Mouse (Mus musculus) kidney, adult 8-10 months (tissue): ENCODE data around the gene Il17rc.

Experiments used
- DNase-seq, 2 experiments: peaks; one replicate each; pipeline ENCODE4 v3.0.0; 2022

Gene Il17rc

GRCm38 (mm10) chr6:113457952-113458534 lies 13.2 kb upstream of the Il17rc start, which contains the start of gene Il17re:
Gene Il17re (plus strand): TSS chr6:113458484.
- no peak for DNase-seq

- DNase-seq: peak; percentile 44 to 63
These were observed 12.6 kb upstream of the Il17rc start for GRCm38 (mm10) chr6:113458635-113459034.

GRCm38 (mm10) chr6:113464040-113464439 lies 7.2 kb upstream of the Il17rc start:
- DNase-seq: no peak

- DNase-seq: no peak
These were observed 5.6 kb upstream of the Il17rc start for GRCm38 (mm10) chr6:113465602-113466001.

GRCm38 (mm10) chr6:113468512-113468911 lies 2.7 kb upstream of the Il17rc start:
- DNase-seq: no peak

- peak; percentile 74 to 83 for DNase-seq
These were observed 2.2 kb upstream of the Il17rc start for GRCm38 (mm10) chr6:113469021-113469420.

GRCm38 (mm10) chr6:113469432-113469831 lies 1.8 kb upstream of the Il17rc start:
- peak; percentile 67 to 80 for DNase-seq

- no peak for DNase-seq
These were observed 834 bp downstream of the Il17rc start for GRCm38 (mm10) chr6:113472061-113472460.

GRCm38 (mm10) chr6:113473246-113473645 lies 2.0 kb downstream of the Il17rc start:
- no peak for DNase-seq

- no peak for DNase-seq
These were observed 2.5 kb downstream of the Il17rc start for GRCm38 (mm10) chr6:113473715-113474114.

GRCm38 (mm10) chr6:113477353-113477752 lies 6.1 kb downstream of the Il17rc start:
- no peak for DNase-seq

- DNase-seq: no peak
These were observed 7.7 kb downstream of the Il17rc start for GRCm38 (mm10) chr6:113478906-113479305.

GRCm38 (mm10) chr6:113480555-113481373 lies 9.5 kb downstream of the Il17rc start:
- DNase-seq: peak; percentile 58 to 66

- peak in 1 of 2 experiments; percentile 37 for DNase-seq
These were observed 11.4 kb downstream of the Il17rc start for GRCm38 (mm10) chr6:113482477-113483099.

GRCm38 (mm10) chr6:113483100-113483615 lies 11.9 kb downstream of the Il17rc start, which contains the start of gene Creld1:
Gene Creld1 (plus strand): TSS chr6:113483297.
- peak; percentile 97 to 98 for DNase-seq

- DNase-seq: no peak
These were observed 12.5 kb downstream of the Il17rc start for GRCm38 (mm10) chr6:113483729-113484128.

GRCm38 (mm10) chr6:113487125-113487576 lies 15.9 kb downstream of the Il17rc start:
- peak; percentile 36 to 63 for DNase-seq

GRCm38 (mm10) chr6:113489410-113489809 lies 18.2 kb downstream of the Il17rc start:
- no peak for DNase-seq

- DNase-seq: no peak
These were observed 21.1 kb downstream of the Il17rc start for GRCm38 (mm10) chr6:113492101-113492864.

GRCm38 (mm10) chr6:113494258-113494788 lies 23.1 kb downstream of the Il17rc start:
- peak; percentile 69 to 78 for DNase-seq

- DNase-seq: no peak
These were observed 23.9 kb downstream of the Il17rc start for GRCm38 (mm10) chr6:113495071-113495675.

- no peak for DNase-seq
These were observed 28.1 kb downstream of the Il17rc start for GRCm38 (mm10) chr6:113499346-113499745.
